Mouse (Mus musculus): ENCODE measurements at regions not wholly inside any gene's neighbourhood (a gene's known extent, or its start where the extent isn't known, plus 50 kb on each side); places are given as distances from the start of the nearest gene placed in this dataset.

GRCm38 (mm10) chr10:98231705-98232235 lies 505.2 kb upstream of the C030005K15Rik start:
- in situ Hi-C loops (cut with MboI; ENCODE audit: low pct_unique_long_range_greater_than_20kb in 1 of 2, low sequenced_read_pairs in 2 of 2, unreplicated experiment in 1 of 2) = no loop called here

- in situ Hi-C loops (cut with MboI; ENCODE audit: low pct_unique_long_range_greater_than_20kb in 1 of 2, low sequenced_read_pairs in 2 of 2, unreplicated experiment in 1 of 2) = no loop called here
Observed at GRCm38 (mm10) chr10:98248311-98248710, 521.8 kb upstream of the C030005K15Rik start.

GRCm38 (mm10) chr10:98257980-98258707 lies 531.6 kb upstream of the C030005K15Rik start:
- in situ Hi-C loops (cut with MboI; ENCODE audit: low pct_unique_long_range_greater_than_20kb in 1 of 2, low sequenced_read_pairs in 2 of 2, unreplicated experiment in 1 of 2) = no loop called here

GRCm38 (mm10) chr10:98259283-98259682 lies 532.7 kb upstream of the C030005K15Rik start:
- in situ Hi-C loops (cut with MboI; ENCODE audit: low pct_unique_long_range_greater_than_20kb in 1 of 2, low sequenced_read_pairs in 2 of 2, unreplicated experiment in 1 of 2) = no loop called here

- in situ Hi-C loops (cut with MboI; ENCODE audit: low pct_unique_long_range_greater_than_20kb in 1 of 2, low sequenced_read_pairs in 2 of 2, unreplicated experiment in 1 of 2) = no loop called here
Observed at GRCm38 (mm10) chr10:98268511-98268910, 542.0 kb upstream of the C030005K15Rik start.

GRCm38 (mm10) chr10:98291617-98292016 lies 565.1 kb upstream of the C030005K15Rik start:
- in situ Hi-C loops (cut with MboI; ENCODE audit: low pct_unique_long_range_greater_than_20kb in 1 of 2, low sequenced_read_pairs in 2 of 2, unreplicated experiment in 1 of 2) = no loop called here

- in situ Hi-C loops (cut with MboI; ENCODE audit: low pct_unique_long_range_greater_than_20kb in 1 of 2, low sequenced_read_pairs in 2 of 2, unreplicated experiment in 1 of 2) = no loop called here
Observed at GRCm38 (mm10) chr10:98292140-98292539, 565.6 kb upstream of the C030005K15Rik start.

- in situ Hi-C loops (cut with MboI; ENCODE audit: low pct_unique_long_range_greater_than_20kb in 1 of 2, low sequenced_read_pairs in 2 of 2, unreplicated experiment in 1 of 2) = no loop called here
Observed at GRCm38 (mm10) chr10:98305667-98306066, 579.1 kb upstream of the C030005K15Rik start.

GRCm38 (mm10) chr10:98309667-98310066 lies 583.1 kb upstream of the C030005K15Rik start:
- in situ Hi-C loops (cut with MboI; ENCODE audit: low pct_unique_long_range_greater_than_20kb in 1 of 2, low sequenced_read_pairs in 2 of 2, unreplicated experiment in 1 of 2) = no loop called here

- in situ Hi-C loops (cut with MboI; ENCODE audit: low pct_unique_long_range_greater_than_20kb in 1 of 2, low sequenced_read_pairs in 2 of 2, unreplicated experiment in 1 of 2) = no loop called here
Observed at GRCm38 (mm10) chr10:98311403-98311802, 584.8 kb upstream of the C030005K15Rik start.

- in situ Hi-C loops (cut with MboI; ENCODE audit: low pct_unique_long_range_greater_than_20kb in 1 of 2, low sequenced_read_pairs in 2 of 2, unreplicated experiment in 1 of 2) = no loop called here
Observed at GRCm38 (mm10) chr10:98318416-98318815, 591.9 kb upstream of the C030005K15Rik start.

GRCm38 (mm10) chr10:98323846-98324245 lies 590.4 kb upstream of the Atp2b1 start:
- in situ Hi-C loops (cut with MboI; ENCODE audit: low pct_unique_long_range_greater_than_20kb in 1 of 2, low sequenced_read_pairs in 2 of 2, unreplicated experiment in 1 of 2) = no loop called here

- in situ Hi-C loops (cut with MboI; ENCODE audit: low pct_unique_long_range_greater_than_20kb in 1 of 2, low sequenced_read_pairs in 2 of 2, unreplicated experiment in 1 of 2) = no loop called here
Observed at GRCm38 (mm10) chr10:98324591-98324990, 589.6 kb upstream of the Atp2b1 start.

- in situ Hi-C loops (cut with MboI; ENCODE audit: low pct_unique_long_range_greater_than_20kb in 1 of 2, low sequenced_read_pairs in 2 of 2, unreplicated experiment in 1 of 2) = no loop called here
Observed at GRCm38 (mm10) chr10:98325720-98326119, 588.5 kb upstream of the Atp2b1 start.

GRCm38 (mm10) chr10:98332682-98333081 lies 581.5 kb upstream of the Atp2b1 start:
- in situ Hi-C loops (cut with MboI; ENCODE audit: low pct_unique_long_range_greater_than_20kb in 1 of 2, low sequenced_read_pairs in 2 of 2, unreplicated experiment in 1 of 2) = no loop called here

- in situ Hi-C loops (cut with MboI; ENCODE audit: low pct_unique_long_range_greater_than_20kb in 1 of 2, low sequenced_read_pairs in 2 of 2, unreplicated experiment in 1 of 2) = no loop called here
Observed at GRCm38 (mm10) chr10:98333411-98334067, 580.7 kb upstream of the Atp2b1 start.

- in situ Hi-C loops (cut with MboI; ENCODE audit: low pct_unique_long_range_greater_than_20kb in 1 of 2, low sequenced_read_pairs in 2 of 2, unreplicated experiment in 1 of 2) = no loop called here
Observed at GRCm38 (mm10) chr10:98343827-98344226, 570.4 kb upstream of the Atp2b1 start.

- in situ Hi-C loops (cut with MboI; ENCODE audit: low pct_unique_long_range_greater_than_20kb in 1 of 2, low sequenced_read_pairs in 2 of 2, unreplicated experiment in 1 of 2) = no loop called here
Observed at GRCm38 (mm10) chr10:98349466-98349865, 564.7 kb upstream of the Atp2b1 start.

GRCm38 (mm10) chr10:98350318-98350926 lies 563.8 kb upstream of the Atp2b1 start:
- in situ Hi-C loops (cut with MboI; ENCODE audit: low pct_unique_long_range_greater_than_20kb in 1 of 2, low sequenced_read_pairs in 2 of 2, unreplicated experiment in 1 of 2) = no loop called here
